Mouse (Mus musculus) midbrain, embryonic 12.5 days (tissue): ENCODE data around the gene Patl1. TPM values are rescaled to one million over a fixed set of nuclear protein-coding genes. Genes with fewer than 3 reads are reported as not detected.

Experiments
- microRNA-seq: library from miRNA; unstranded; fragments of <30 nt; microRNA quantifications from one replicate; pipeline ENCODE4, GENCODE M21; 2017
- polyA plus RNA-seq: library from polyadenylated mRNA; unstranded; fragments of >200 nt; fragmentation: Nextera tagmentation; extraction: Ambion mirVana; gene quantifications from 2 replicates; pipeline ENCODE4 v1.2.1, GENCODE M21; 2016

The Patl1 gene
- polyA plus RNA-seq, 1 experiment from 2014 or later = 24.4 TPM

Small RNA genes lying within 50 kb of the gene (microRNA-seq; reads per million reads assigned to microRNA genes)
- 14.6 reads per million, percentile 30 among the genes with 10 or more reads in this experiment for gene Mir6994

Other genes starting within 250 kb of the Patl1 start
- not detected in 2 replicates for gene Oosp1, start 221.2 kb upstream of the Patl1 start, polyA plus RNA-seq
- not detected in 2 replicates for gene Oosp3, start 215.3 kb upstream of the Patl1 start, polyA plus RNA-seq
- gene Gif, start 164.8 kb upstream of the Patl1 start, polyA plus RNA-seq = not detected in 2 replicates
- 45.7 and 48.7 TPM in 2 replicates for gene Mrpl16, start 142.0 kb upstream of the Patl1 start, polyA plus RNA-seq
- 20.3 and 22.0 TPM in 2 replicates for gene Stx3, start 93.0 kb upstream of the Patl1 start, polyA plus RNA-seq
- not detected in 2 replicates for gene Olfr1417, start 73.2 kb upstream of the Patl1 start, polyA plus RNA-seq
- gene Olfr1418, start 51.3 kb upstream of the Patl1 start, polyA plus RNA-seq = not detected in 2 replicates
- gene Olfr1419, start 37.3 kb upstream of the Patl1 start, polyA plus RNA-seq = not detected in 2 replicates
- not detected in 2 replicates for gene Olfr1420, start 25.8 kb upstream of the Patl1 start, polyA plus RNA-seq
- 4.7 and 5.0 TPM in 2 replicates for gene Osbp, start 53.5 kb downstream of the Patl1 start, polyA plus RNA-seq
- gene Olfr1423, start 128.9 kb downstream of the Patl1 start, polyA plus RNA-seq = 0.04 TPM in 1 of 2 replicates, not detected in the other
- gene Olfr1424, start 150.3 kb downstream of the Patl1 start, polyA plus RNA-seq = not detected in 2 replicates
- not detected in 2 replicates for gene Olfr1425, start 165.3 kb downstream of the Patl1 start, polyA plus RNA-seq
- gene Olfr1426, start 179.6 kb downstream of the Patl1 start, polyA plus RNA-seq = not detected in 2 replicates
- not detected in 2 replicates for gene Olfr1427, start 190.9 kb downstream of the Patl1 start, polyA plus RNA-seq
- gene Olfr1428, start 203.5 kb downstream of the Patl1 start, polyA plus RNA-seq = not detected in 2 replicates
- not detected in 2 replicates for gene Olfr76, start 210.8 kb downstream of the Patl1 start, polyA plus RNA-seq